ENCODE assay signal across 17 mouse cellular contexts in genomic region chr5:121889819-121890362, GRCm38 (mm10). TPM values are rescaled to one million over a fixed set of nuclear protein-coding genes. Genes with fewer than 3 reads are reported as not detected.
DNase-seq lines count a peak whose midpoint lies in the region; ATAC-seq and TF ChIP-seq lines count a peak whose summit lies in the region.
"Had no signal": no experiment of that assay in that cellular context is flagged by ENCODE, and none has a peak within 500 bp of the region (broad histone marks: within the 10 kb centered on the region; RNA-seq: fewer than 3 reads in every experiment).

No protein-coding gene starts in this region.

- 44% methylated on average over 9 of the region's 9 CpGs for WGBS in hindbrain, embryonic 10.5 days
- WGBS in hindbrain, postnatal 0 days: 41% methylated on average over 9 of the region's 9 CpGs
- 37% methylated on average over 9 of the region's 9 CpGs for WGBS in forebrain, embryonic 10.5 days
- 41% methylated on average over 9 of the region's 9 CpGs for WGBS in hindbrain, embryonic 13.5 days
- 34% methylated on average over 9 of the region's 9 CpGs for whole genome bisulfite sequencing in neural tube, embryonic 14.5 days

- no peak overlapping the region for H3K9ac ChIP-seq in hindbrain, postnatal 0 days (replicated peaks; ENCODE audit: low read length)
- H3K9ac ChIP-seq in hindbrain, embryonic 13.5 days: no peak overlapping the region
- no peak overlapping the region for H3K9ac ChIP-seq in neural tube, embryonic 14.5 days (replicated peaks; ENCODE audit: low read depth, low read length)
- H3K9ac ChIP-seq: embryonic facial prominence, embryonic 13.5 days; lung, embryonic 15.5 days had no signal

- peaks cover 16% of the 10 kb centered on the region for H3K27me3 ChIP-seq in hindbrain, embryonic 10.5 days (ENCODE audit: insufficient read depth, poor library complexity, severe bottlenecking)
- H3K27me3 ChIP-seq in hindbrain, postnatal 0 days (ENCODE audit: insufficient read depth, low read length): 0 out of 2 replicates have a peak, but pooled peaks cover 3% of the 10 kb centered on the region
- H3K27me3 ChIP-seq in forebrain, embryonic 10.5 days (ENCODE audit: poor library complexity, severe bottlenecking): peaks cover 76% of the 10 kb centered on the region
- 0 out of 2 replicates have a peak, but pooled peaks cover 3% of the 10 kb centered on the region for H3K27me3 ChIP-seq in hindbrain, embryonic 13.5 days
- no peaks in the 10 kb centered on the region for H3K27me3 ChIP-seq in neural tube, embryonic 14.5 days (ENCODE audit: control insufficient read depth, insufficient read depth, low read length)
- H3K27me3 ChIP-seq: embryonic facial prominence, embryonic 13.5 days had no signal

- DNase-seq in hindbrain, embryonic 10.5 days (ENCODE audit: low spot score): peak; percentile 53
- no peak for DNase-seq in hindbrain, postnatal 0 days (ENCODE audit: low spot score)
- DNase-seq in forebrain, embryonic 10.5 days (ENCODE audit: extremely low spot score, low spot score): peak; percentile 43
- DNase-seq in layer of hippocampus, adult 2 months (ENCODE audit: low spot score in 2 of 2): no peak
- DNase-seq in lung, postnatal 36 days: no peak
- no peak for DNase-seq in spleen, postnatal 14 days (ENCODE audit: low spot score in 2 of 2)
- DNase-seq: adrenal gland, postnatal 10 days; cerebellum, adult 9-10 months; gastrocnemius, postnatal 10 days; kidney, adult 11 months; liver had no signal

- H3K4me2 ChIP-seq in hindbrain, postnatal 0 days (ENCODE audit: low read depth, low read length): no peak overlapping the region
- no peak overlapping the region for H3K4me2 ChIP-seq in hindbrain, embryonic 13.5 days
- H3K4me2 ChIP-seq in neural tube, embryonic 14.5 days (ENCODE audit: low read depth, low read length): no peak overlapping the region
- H3K4me2 ChIP-seq: embryonic facial prominence, embryonic 13.5 days; lung, embryonic 15.5 days had no signal

- ATAC-seq in hindbrain, postnatal 0 days: no peak
- ATAC-seq in hindbrain, embryonic 13.5 days (ENCODE audit: low FRiP score): no peak
- ATAC-seq in neural tube, embryonic 14.5 days (ENCODE audit: low read depth): no peak

- H3K36me3 ChIP-seq in hindbrain, embryonic 10.5 days: peaks cover 21% of the 10 kb centered on the region
- no peaks in the 10 kb centered on the region for H3K36me3 ChIP-seq in hindbrain, postnatal 0 days (ENCODE audit: insufficient read depth, low read length)
- peaks cover 17% of the 10 kb centered on the region for H3K36me3 ChIP-seq in forebrain, embryonic 10.5 days (replicated peaks)
- peaks cover 22% of the 10 kb centered on the region for H3K36me3 ChIP-seq in hindbrain, embryonic 13.5 days
- no peaks in the 10 kb centered on the region for H3K36me3 ChIP-seq in neural tube, embryonic 14.5 days (ENCODE audit: control insufficient read depth, insufficient read depth, low read length)
- H3K36me3 ChIP-seq: embryonic facial prominence, embryonic 13.5 days; lung, embryonic 15.5 days had no signal

- H3K4me1 ChIP-seq in hindbrain, embryonic 10.5 days (replicated peaks): peaks cover 24% of the 10 kb centered on the region
- no peaks in the 10 kb centered on the region for H3K4me1 ChIP-seq in hindbrain, postnatal 0 days (ENCODE audit: insufficient read depth, low read length)
- H3K4me1 ChIP-seq in forebrain, embryonic 10.5 days: peaks cover 28% of the 10 kb centered on the region
- H3K4me1 ChIP-seq in hindbrain, embryonic 13.5 days (replicated peaks): peaks cover 29% of the 10 kb centered on the region
- peaks cover 6% of the 10 kb centered on the region for H3K4me1 ChIP-seq in neural tube, embryonic 14.5 days (ENCODE audit: control insufficient read depth, insufficient read depth, low read length)
- H3K4me1 ChIP-seq: embryonic facial prominence, embryonic 13.5 days; lung, embryonic 15.5 days; megakaryocyte, embryonic 14.5 days had no signal

- no peak for TF ChIP-seq CTCF in hindbrain, postnatal 0 days (IDR thresholded peaks at IDR 0.05; ENCODE audit: low read depth)
- TF ChIP-seq CTCF in layer of hippocampus, adult 2 months (conservative IDR thresholded peaks at IDR 0.05): no peak

- no peak overlapping the region for H3K27ac ChIP-seq in hindbrain, embryonic 10.5 days
- H3K27ac ChIP-seq in hindbrain, postnatal 0 days: no peak overlapping the region
- peak overlapping the region; percentile 69; the same call in 1 of the 2 replicates for H3K27ac ChIP-seq in forebrain, embryonic 10.5 days
- H3K27ac ChIP-seq in hindbrain, embryonic 13.5 days: peak overlapping the region; percentile 84
- H3K27ac ChIP-seq in neural tube, embryonic 14.5 days (ENCODE audit: low read depth, low read length): peak overlapping the region; percentile 69; the same call in 1 of the 2 replicates
- H3K27ac ChIP-seq in layer of hippocampus, adult 2 months: no peak overlapping the region
- H3K27ac ChIP-seq: embryonic facial prominence, embryonic 13.5 days; heart, embryonic 10.5 days; lung, embryonic 15.5 days had no signal

- peaks cover 15% of the 10 kb centered on the region for H3K9me3 ChIP-seq in hindbrain, embryonic 10.5 days
- H3K9me3 ChIP-seq in hindbrain, postnatal 0 days (ENCODE audit: low read length): no peaks in the 10 kb centered on the region
- H3K9me3 ChIP-seq in forebrain, embryonic 10.5 days: peaks cover 22% of the 10 kb centered on the region; the same call in 1 of the 2 replicates
- H3K9me3 ChIP-seq in hindbrain, embryonic 13.5 days: no peaks in the 10 kb centered on the region
- no peaks in the 10 kb centered on the region for H3K9me3 ChIP-seq in neural tube, embryonic 14.5 days (ENCODE audit: control insufficient read depth, low read length)
- H3K9me3 ChIP-seq: embryonic facial prominence, embryonic 13.5 days; lung, embryonic 15.5 days had no signal

- no peak overlapping the region for H3K4me3 ChIP-seq in hindbrain, embryonic 10.5 days
- no peak overlapping the region for H3K4me3 ChIP-seq in hindbrain, postnatal 0 days (ENCODE audit: low read length)
- H3K4me3 ChIP-seq in forebrain, embryonic 10.5 days: no peak overlapping the region; the same call in 1 of the 2 replicates
- H3K4me3 ChIP-seq in hindbrain, embryonic 13.5 days: no peak overlapping the region
- no peak overlapping the region for H3K4me3 ChIP-seq in neural tube, embryonic 14.5 days (ENCODE audit: low read depth, low read length)
- no peak overlapping the region for H3K4me3 ChIP-seq in layer of hippocampus, adult 2 months
- H3K4me3 ChIP-seq: embryonic facial prominence, embryonic 13.5 days; heart, embryonic 10.5 days; lung, embryonic 15.5 days; megakaryocyte, embryonic 14.5 days had no signal

RNA-seq across cellular contexts. Expression of gene Pheta1, which starts 41.1 kb away (rescaled TPM):
- 44.8 and 54.5 TPM in 2 replicates for polyA plus RNA-seq in hindbrain, embryonic 10.5 days (2016; fragmentation: Nextera tagmentation; extraction: Ambion mirVana)
- 48.9 and 52.5 TPM in 2 replicates for total RNA-seq in hindbrain, postnatal 0 days (2014; rRNA removed)
- polyA plus RNA-seq in hindbrain, postnatal 0 days (2015; fragmentation: Nextera tagmentation; extraction: Ambion mirVana): 28.0 and 28.3 TPM in 2 replicates
- polyA plus RNA-seq in forebrain, embryonic 10.5 days (2016; fragmentation: Nextera tagmentation; extraction: Ambion mirVana): 45.3 and 47.8 TPM in 2 replicates
- polyA plus RNA-seq in hindbrain, embryonic 13.5 days (2015; fragmentation: Nextera tagmentation; extraction: Ambion mirVana): 45.5 and 47.4 TPM in 2 replicates
- polyA plus RNA-seq in neural tube, embryonic 14.5 days (2014; fragmentation: Nextera tagmentation; extraction: Ambion mirVana): 22.6 and 27.4 TPM in 2 replicates
- 1 to 10 TPM; 8.3 to 8.8 TPM for total RNA-seq in layer of hippocampus, adult 2 months (2021)

RNA-seq across cellular contexts. Expression of gene Sh2b3, which starts 52.4 kb away (rescaled TPM):
- polyA plus RNA-seq in hindbrain, embryonic 10.5 days (2016; fragmentation: Nextera tagmentation; extraction: Ambion mirVana): 9.3 and 11.1 TPM in 2 replicates
- total RNA-seq in hindbrain, postnatal 0 days (2014; rRNA removed): 24.7 and 31.0 TPM in 2 replicates
- polyA plus RNA-seq in hindbrain, postnatal 0 days (2015; fragmentation: Nextera tagmentation; extraction: Ambion mirVana): 6.5 and 6.6 TPM in 2 replicates
- 5.4 and 5.5 TPM in 2 replicates for polyA plus RNA-seq in forebrain, embryonic 10.5 days (2016; fragmentation: Nextera tagmentation; extraction: Ambion mirVana)
- 6.4 and 6.5 TPM in 2 replicates for polyA plus RNA-seq in hindbrain, embryonic 13.5 days (2015; fragmentation: Nextera tagmentation; extraction: Ambion mirVana)
- polyA plus RNA-seq in neural tube, embryonic 14.5 days (2014; fragmentation: Nextera tagmentation; extraction: Ambion mirVana): 6.4 and 8.5 TPM in 2 replicates
- 10 to 100 TPM; 19.9 to 21.6 TPM for total RNA-seq in layer of hippocampus, adult 2 months (2021)

Comparison
In these comparisons a context has a peak if more than half of its experiments do, and no peak if none do; other contexts are left out.
1. DNase-seq: peak in hindbrain, embryonic 10.5 days (single experiment) and forebrain, embryonic 10.5 days (single experiment); none in hindbrain, postnatal 0 days (single experiment), layer of hippocampus, adult 2 months (0 of 2), lung, postnatal 36 days (single experiment) and spleen, postnatal 14 days (0 of 2).
2. H3K27ac ChIP-seq: peak in forebrain, embryonic 10.5 days (single experiment), hindbrain, embryonic 13.5 days (single experiment) and neural tube, embryonic 14.5 days (single experiment); none in hindbrain, embryonic 10.5 days (single experiment), hindbrain, postnatal 0 days (single experiment) and layer of hippocampus, adult 2 months (single experiment).